Mouse (Mus musculus) cerebellum, postnatal 14 days (tissue): ENCODE data around the gene Cd3eap.

ENCODE experiments used
- DNase-seq, 2 experiments: peaks; one replicate each; pipeline ENCODE4 v3.0.0; 2021; ENCODE audit warnings: mixed read lengths in 2 of 2

Cd3eap gene

GRCm38 (mm10) chr7:19328425-19328824 lies 30.9 kb downstream of the Cd3eap start:
- peak in 1 of 2 experiments; percentile 32 for DNase-seq

GRCm38 (mm10) chr7:19327782-19328181 lies 31.5 kb downstream of the Cd3eap start:
- DNase-seq: no peak

DNA sequence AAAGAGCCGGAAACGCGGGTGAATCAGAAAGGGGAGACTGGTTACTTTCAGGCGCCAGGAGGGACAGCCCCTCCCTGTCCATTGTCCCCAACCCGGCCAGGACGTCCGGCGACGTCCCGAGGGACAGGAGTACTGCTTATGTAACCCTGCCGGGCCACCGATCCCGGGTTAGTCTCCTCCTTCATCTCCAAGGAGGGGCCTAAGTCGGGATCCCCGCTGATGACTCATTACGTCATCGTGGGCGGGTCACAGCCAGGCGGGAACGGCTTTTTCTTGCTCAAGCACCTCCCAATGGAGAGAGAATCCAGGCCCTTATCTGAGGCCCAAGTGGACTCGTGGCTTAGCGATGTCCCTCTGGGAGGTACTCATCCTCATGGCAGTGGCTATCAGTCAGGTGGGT lies 32.2 kb downstream of the Cd3eap start:
- peak; percentile 74 to 81 for DNase-seq

- DNase-seq: peak in 1 of 2 experiments; percentile 58
These were observed 32.9 kb downstream of the Cd3eap start for GRCm38 (mm10) chr7:19326359-19326758.

- no peak for DNase-seq
These were observed 33.8 kb downstream of the Cd3eap start for GRCm38 (mm10) chr7:19325262-19326199.

GRCm38 (mm10) chr7:19324221-19324620 lies 35.1 kb downstream of the Cd3eap start:
- DNase-seq: no peak

DNA sequence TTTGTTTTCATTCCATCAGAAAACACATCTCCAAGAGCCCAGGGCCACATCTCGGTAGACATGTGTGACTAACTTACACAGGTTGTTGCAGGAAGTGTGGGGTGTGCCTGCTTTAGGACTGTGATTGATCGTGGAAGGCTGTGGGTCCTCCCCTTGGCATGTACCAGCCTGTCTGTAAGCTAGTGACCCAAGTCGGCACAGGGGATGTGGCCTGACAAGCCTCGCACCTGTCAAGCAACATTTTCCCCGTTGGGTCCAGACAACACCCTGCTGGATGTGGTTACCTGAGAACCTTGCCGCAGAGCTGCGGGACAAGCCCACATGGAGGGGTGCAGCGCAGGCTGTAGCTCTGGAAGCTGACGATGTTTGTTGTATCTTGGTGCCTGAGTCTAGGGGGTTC lies 36.8 kb downstream of the Cd3eap start:
- DNase-seq: no peak

GRCm38 (mm10) chr7:19321464-19321863 lies 37.8 kb downstream of the Cd3eap start:
- no peak for DNase-seq

DNA sequence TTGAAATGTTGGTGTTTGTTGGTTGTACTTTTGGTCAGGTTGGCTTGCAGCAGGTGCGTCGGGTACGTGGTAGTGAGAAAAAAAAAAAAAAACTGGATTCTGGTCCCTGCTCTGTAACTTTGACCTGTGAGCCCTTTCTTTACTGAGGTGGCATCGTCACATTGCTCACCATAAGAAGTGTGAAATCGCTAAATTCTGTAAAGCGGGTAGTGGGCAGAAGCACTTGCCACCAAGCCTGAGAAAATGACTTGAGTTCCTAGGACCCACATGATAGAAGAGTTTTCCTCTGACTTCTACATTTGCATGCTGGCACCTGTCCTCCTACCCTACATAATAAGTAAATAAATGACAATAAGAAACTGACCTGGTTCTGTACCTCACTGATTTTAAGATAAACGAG lies 38.6 kb downstream of the Cd3eap start:
- DNase-seq: no peak

DNA sequence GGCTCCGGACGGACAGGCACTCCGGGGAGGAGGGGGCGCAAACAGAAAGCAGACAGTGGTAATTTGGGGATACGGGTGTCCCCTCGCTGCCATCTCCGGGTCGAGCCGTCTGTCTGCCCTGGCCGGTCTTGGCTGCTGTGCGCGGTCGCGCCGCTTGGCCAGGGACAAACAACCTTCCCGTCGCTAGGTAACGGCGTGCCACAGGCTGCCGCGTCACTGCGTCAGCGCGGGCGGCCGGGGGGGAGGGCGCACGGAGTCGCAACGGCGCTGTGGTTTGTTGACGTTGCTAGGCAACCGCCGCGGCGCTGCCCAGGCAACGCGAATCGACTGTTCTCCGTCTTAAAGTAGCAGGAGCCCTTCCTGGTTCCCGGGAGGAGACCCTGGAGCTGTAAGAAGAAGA lies 39.4 kb downstream of the Cd3eap start:
- DNase-seq: peak; percentile 96

- DNase-seq: no peak
These were observed 39.8 kb downstream of the Cd3eap start for GRCm38 (mm10) chr7:19319458-19319857.

- no peak for DNase-seq
These were observed 40.6 kb downstream of the Cd3eap start for GRCm38 (mm10) chr7:19318676-19319075.

- DNase-seq: no peak
These were observed 41.1 kb downstream of the Cd3eap start for GRCm38 (mm10) chr7:19318201-19318600.

DNA sequence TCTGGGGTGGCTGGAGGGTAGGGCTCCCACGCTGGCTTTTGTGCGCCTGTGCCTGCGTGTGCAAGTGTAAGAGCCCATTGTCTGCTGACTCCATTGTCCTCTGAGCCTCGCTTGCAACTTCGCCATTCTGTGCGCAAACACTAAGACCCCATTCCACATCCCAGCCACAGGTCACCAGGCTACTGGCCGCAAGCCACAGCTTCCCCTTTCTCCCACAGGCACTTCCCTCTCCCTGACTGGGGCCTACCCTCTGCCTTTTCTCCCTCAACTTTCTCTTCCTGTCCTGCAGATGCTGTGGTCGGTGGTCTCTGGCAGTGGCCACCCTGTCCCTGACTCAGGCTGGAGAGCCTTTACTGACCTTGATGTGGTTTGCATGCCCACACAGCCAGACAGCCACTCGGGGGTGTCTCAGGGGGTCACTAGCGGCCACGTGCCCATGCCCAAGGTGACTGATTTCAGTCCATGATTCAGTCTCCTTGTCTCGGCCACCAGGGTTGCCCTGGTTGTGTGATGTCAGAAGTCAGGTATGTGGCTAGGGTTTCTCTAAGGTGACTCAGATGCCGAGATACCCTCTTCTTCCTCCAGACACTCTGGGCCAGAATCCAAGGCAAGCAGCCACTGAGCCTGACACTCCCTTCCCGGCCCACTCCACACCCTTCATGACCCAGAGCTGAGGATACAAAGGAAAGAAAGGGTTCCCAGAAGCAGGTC lies 42.7 kb downstream of the Cd3eap start:
- DNase-seq: no peak

- no peak for DNase-seq
These were observed 45.2 kb downstream of the Cd3eap start for GRCm38 (mm10) chr7:19314033-19314432.

DNA sequence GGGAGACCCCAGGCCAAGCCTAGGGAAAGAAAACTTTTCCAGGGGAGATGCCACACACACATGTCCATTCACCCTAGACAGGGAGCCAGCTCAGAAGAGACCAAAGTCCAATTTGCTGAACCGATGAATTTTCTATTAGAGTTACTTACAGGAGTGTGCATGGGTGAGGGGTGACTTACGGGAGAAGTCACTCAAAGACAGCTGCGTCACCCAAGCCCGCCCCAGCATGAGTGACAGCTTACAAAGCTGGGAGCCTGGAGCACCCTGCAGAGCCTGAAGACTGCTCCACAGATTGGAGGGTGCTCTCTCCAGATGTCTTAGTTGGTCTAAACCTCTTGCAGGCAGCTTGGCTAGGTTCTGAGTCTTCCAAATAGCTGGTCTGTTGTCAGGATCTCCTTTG lies 47.3 kb downstream of the Cd3eap start:
- DNase-seq: no peak

DNA sequence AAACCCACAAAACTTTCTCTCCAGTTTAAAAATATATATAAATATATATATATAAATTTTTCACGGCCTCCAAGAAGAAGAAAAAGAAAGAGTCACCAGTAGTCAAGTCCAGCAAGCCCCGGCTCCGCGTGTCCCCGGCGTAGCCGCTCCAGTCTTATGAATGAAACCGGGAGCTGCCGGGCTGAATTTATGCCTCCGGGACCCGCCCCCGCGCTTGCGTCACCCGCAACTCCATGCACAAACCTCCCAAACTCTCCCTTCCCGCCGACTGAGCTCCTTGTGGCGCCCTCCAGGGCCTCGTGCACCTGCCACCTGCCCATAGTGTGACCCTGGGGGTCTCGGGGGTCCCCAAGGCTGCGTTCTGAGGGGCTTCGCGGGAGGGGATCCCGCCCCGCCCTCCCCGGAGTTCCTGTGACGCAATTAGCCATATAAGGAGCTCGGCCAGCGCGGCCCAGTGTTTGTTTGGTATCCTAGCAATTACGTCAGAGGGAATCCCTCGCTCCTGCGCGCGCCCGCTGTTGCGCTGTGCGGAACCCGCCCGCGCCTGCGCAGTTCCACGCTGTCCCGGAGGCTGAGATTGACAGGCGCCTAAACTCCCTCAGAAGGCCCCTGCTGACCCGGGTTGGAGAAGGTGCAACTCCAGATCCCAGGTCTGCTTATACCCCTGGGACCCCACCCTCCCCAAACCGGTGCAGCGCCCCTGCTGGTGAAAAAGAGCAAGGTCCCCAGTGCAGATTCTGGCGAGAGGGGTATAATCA lies 49.2 kb downstream of the Cd3eap start, which contains the start of gene Fosb:
Gene Fosb, minus strand, starts transcription at position 168 of the 758 bp plus-strand sequence.
- peak; percentile 97 for DNase-seq

GRCm38 (mm10) chr7:19309278-19309883 lies 49.9 kb downstream of the Cd3eap start:
- DNase-seq: no peak

DNA sequence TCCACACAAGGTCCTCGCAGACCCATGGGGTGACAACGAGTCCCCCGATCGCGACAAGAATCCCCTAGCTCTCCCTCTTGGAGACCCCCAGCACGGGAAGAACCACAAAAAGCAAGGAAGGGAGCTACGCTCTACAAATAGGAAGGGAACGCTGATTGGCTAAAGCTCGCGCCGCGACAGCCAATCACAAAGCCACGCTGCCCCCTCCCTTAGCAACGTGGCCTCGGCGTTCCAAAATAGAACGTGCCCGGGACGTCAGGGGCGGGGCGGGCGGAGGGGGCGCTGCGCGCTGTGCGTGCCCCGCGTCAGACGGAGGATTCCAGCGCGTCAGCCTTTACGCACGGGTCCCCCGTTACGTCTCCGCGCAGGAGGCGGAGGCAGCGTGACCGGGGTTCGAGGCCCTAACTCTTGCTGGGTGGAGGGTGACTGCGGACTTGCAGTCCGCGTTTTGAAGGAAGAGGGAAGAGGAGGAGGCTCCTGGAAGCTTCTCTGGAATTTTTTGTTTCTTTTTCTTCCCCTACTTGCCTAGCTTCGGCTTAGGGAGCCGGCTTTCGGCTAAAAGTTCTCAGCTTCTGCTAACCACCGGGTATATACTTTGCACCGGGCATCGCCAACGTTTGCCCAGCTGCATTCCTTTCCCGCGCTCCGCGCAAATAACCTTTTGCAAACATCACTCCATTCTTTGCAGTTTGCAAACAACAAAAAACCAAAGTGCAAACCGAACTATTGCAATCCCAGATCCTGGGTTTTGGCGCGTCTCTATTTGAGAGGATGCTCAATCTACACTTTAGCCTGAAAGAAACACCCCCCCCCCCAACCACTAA lies 50.6 kb downstream of the Cd3eap start:
- DNase-seq: peak; percentile 97 to 98

- peak; percentile 85 to 89 for DNase-seq
These were observed 51.4 kb downstream of the Cd3eap start for GRCm38 (mm10) chr7:19307739-19308453.
